Mouse (Mus musculus) liver, adult 2 months (tissue): ENCODE results near the gene Fyb2.

ENCODE experiments used
- CTCF ChIP-seq: fragments of 200-500 bp; IDR thresholded peaks from 2 replicates; pipeline ENCODE4 v1.5.1; 2011; ENCODE audit warnings: low read depth, low read length, control low read depth
- POLR2A ChIP-seq: fragments of 200-500 bp; IDR thresholded peaks from 2 replicates; pipeline ENCODE4 v1.6.1; 2011; ENCODE audit warnings: low read length, control low read depth; ENCODE audit not compliant: insufficient read depth; ENCODE audit errors: extremely low read depth

DNA sequence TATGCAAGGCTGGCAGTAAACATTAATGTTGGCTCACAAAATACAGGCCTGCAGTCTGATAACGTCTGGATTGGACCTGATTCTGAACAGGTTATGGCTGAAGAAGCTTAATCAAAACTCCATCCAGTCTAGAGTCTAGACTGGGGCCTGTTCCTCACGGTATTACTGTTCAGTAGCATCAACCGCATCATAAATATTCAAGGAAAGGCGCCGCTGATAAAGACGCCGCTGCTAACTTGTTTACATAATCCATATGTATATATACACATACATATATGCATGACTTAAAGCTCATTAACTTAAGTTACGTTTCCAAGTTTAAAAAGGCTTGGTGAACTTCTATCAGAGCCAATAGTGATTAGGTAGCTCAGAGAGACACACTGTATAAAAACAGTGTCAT lies 117.8 kb downstream of the Fyb2 start:
- no peak for TF ChIP-seq POLR2A
- TF ChIP-seq CTCF: no peak
